Mouse (Mus musculus) intestine, embryonic 16.5 days (tissue): ENCODE measurements around the gene Asic1. TPM values are rescaled to one million over a fixed set of nuclear protein-coding genes. Genes with fewer than 3 reads are reported as not detected.

ENCODE experiments used
- polyA plus RNA-seq: library from polyadenylated mRNA; unstranded; fragments of >200 nt; fragmentation: Nextera tagmentation; extraction: Ambion mirVana; gene quantifications from 2 replicates; pipeline ENCODE4 v1.2.1, GENCODE M21; 2015

Gene Asic1
- polyA plus RNA-seq, 1 experiment from 2014 or later = 1.7 TPM

Other genes starting within 250 kb of the Asic1 start
- 5.8 and 6.5 TPM in 2 replicates for gene Nckap5l, start 212.6 kb upstream of the Asic1 start, polyA plus RNA-seq
- 14.3 and 16.2 TPM in 2 replicates for gene Bcdin3d, start 195.6 kb upstream of the Asic1 start, polyA plus RNA-seq
- gene Faim2, start 142.2 kb upstream of the Asic1 start, polyA plus RNA-seq = 0.91 and 1.1 TPM in 2 replicates
- 0.10 TPM in 1 of 2 replicates, not detected in the other for gene Aqp2, start 91.3 kb upstream of the Asic1 start, polyA plus RNA-seq
- 0.47 and 0.53 TPM in 2 replicates for gene Aqp5, start 79.6 kb upstream of the Asic1 start, polyA plus RNA-seq
- not detected in 2 replicates for gene Aqp6, start 69.0 kb upstream of the Asic1 start, polyA plus RNA-seq
- 97.1 and 104 TPM in 2 replicates for gene Racgap1, start 18.7 kb upstream of the Asic1 start, polyA plus RNA-seq
- gene Smarcd1, start 31.8 kb downstream of the Asic1 start, polyA plus RNA-seq = 19.3 and 20.9 TPM in 2 replicates
- gene Gm17349, start 35.1 kb downstream of the Asic1 start, polyA plus RNA-seq = not detected in 2 replicates
- 33.0 and 47.4 TPM in 2 replicates for gene Gpd1, start 47.1 kb downstream of the Asic1 start, polyA plus RNA-seq
- gene Cox14, start 55.2 kb downstream of the Asic1 start, polyA plus RNA-seq = 249 and 253 TPM in 2 replicates
- gene Cers5, start 102.5 kb downstream of the Asic1 start, polyA plus RNA-seq = 42.1 and 46.8 TPM in 2 replicates
- 105 and 112 TPM in 2 replicates for gene Lima1, start 205.1 kb downstream of the Asic1 start, polyA plus RNA-seq